Mouse (Mus musculus) intestine, embryonic 16.5 days (tissue): ENCODE data around the gene Dgcr2. TPM values are rescaled to one million over a fixed set of nuclear protein-coding genes. Genes with fewer than 3 reads are reported as not detected.

Source experiments
- ATAC-seq: fragments of 200-750 bp; cut with Nextera tagmentation; 2 replicates; pipeline ENCODE4 v1.8.0; 2017; ENCODE audit warnings: moderate TSS enrichment, moderate library complexity
- H3K27ac ChIP-seq: fragments of 300-500 bp; sonication (generic); 2 replicates; pipeline ENCODE4 v1.5.1; 2014; ENCODE audit warnings: mild to moderate bottlenecking, low read length
- H3K27me3 ChIP-seq: fragments of 300-500 bp; sonication (generic); replicated peaks from 2 replicates; pipeline ENCODE4 v1.6.1; 2014; ENCODE audit warnings: low read length, control low read depth, mixed read lengths; ENCODE audit not compliant: control insufficient read depth, insufficient read depth
- H3K36me3 ChIP-seq: fragments of 300-500 bp; sonication (generic); 2 replicates; pipeline ENCODE4 v1.6.1; 2014; ENCODE audit warnings: low read length, control low read depth; ENCODE audit not compliant: control insufficient read depth, insufficient read depth
- H3K4me1 ChIP-seq: fragments of 300-500 bp; sonication (generic); 2 replicates; pipeline ENCODE4 v1.6.1; 2014; ENCODE audit warnings: low read length, control low read depth, mixed read lengths; ENCODE audit not compliant: control insufficient read depth, insufficient read depth
- H3K4me2 ChIP-seq: fragments of 300-500 bp; sonication (generic); 2 replicates; pipeline ENCODE4 v1.6.1; 2014; ENCODE audit warnings: low read depth, low read length, control low read depth
- H3K4me3 ChIP-seq: fragments of 300-500 bp; sonication (generic); 2 replicates; pipeline ENCODE4 v1.5.1; 2014; ENCODE audit warnings: mild to moderate bottlenecking, low read length
- H3K9ac ChIP-seq: fragments of 300-500 bp; sonication (generic); 2 replicates; pipeline ENCODE4 v1.6.1; 2014; ENCODE audit warnings: low read depth, low read length
- H3K9me3 ChIP-seq: fragments of 300-500 bp; sonication (generic); 2 replicates; pipeline ENCODE4 v1.6.1; 2016; ENCODE audit warnings: low read length, control low read depth; ENCODE audit not compliant: control insufficient read depth
- WGBS: fragments of 180-500 bp; shearing (Covaris S2); extraction: QIAGEN DNeasy Blood & Tissue Kit; methylation state at CpG from one replicate; pipeline ENCODE4 v1.1.7; 2014; 5-methylcytosine and 5-hydroxymethylcytosine counted together
- polyA plus RNA-seq: library from polyadenylated mRNA; unstranded; fragments of >200 nt; fragmentation: Nextera tagmentation; extraction: Ambion mirVana; gene quantifications from 2 replicates; pipeline ENCODE4 v1.2.1, GENCODE M21; 2015

The Dgcr2 gene
- polyA plus RNA-seq, 1 experiment from 2014 or later = 65.4 TPM

GRCm38 (mm10) chr16:17931906-17932460 lies 33.6 kb upstream of the Dgcr2 start:
- Histone ChIP-seq H3K4me2 (no peak overlapping the region), H3K9me3 (no peaks in the 10 kb centered on the region), H3K4me1 (peaks cover 1% of the 10 kb centered on the region; the same call in 1 of the 2 replicates), H3K4me3 (no peak overlapping the region), H3K36me3 (no peaks in the 10 kb centered on the region), H3K9ac (no peak overlapping the region), H3K27ac (no peak overlapping the region), H3K27me3 (no peaks in the 10 kb centered on the region)
- 83% methylated on average over 5 of the region's 5 CpGs for WGBS
- no peak for ATAC-seq

GRCm38 (mm10) chr16:17929631-17930030 lies 31.3 kb upstream of the Dgcr2 start:
- Histone ChIP-seq H3K9ac (no peak overlapping the region), H3K4me1 (peaks cover 9% of the 10 kb centered on the region; the same call in 1 of the 2 replicates), H3K27me3 (no peaks in the 10 kb centered on the region), H3K4me3 (no peak overlapping the region), H3K27ac (no peak overlapping the region), H3K4me2 (no peak overlapping the region), H3K36me3 (no peaks in the 10 kb centered on the region), H3K9me3 (no peaks in the 10 kb centered on the region)
- WGBS = 63% methylated on average over 2 of the region's 2 CpGs
- ATAC-seq = no peak

GRCm38 (mm10) chr16:17929211-17929610 lies 30.8 kb upstream of the Dgcr2 start:
- no peaks in the 10 kb centered on the region for H3K9me3 ChIP-seq
- peak overlapping the region; percentile 99 for H3K27ac ChIP-seq
- H3K4me2 ChIP-seq = peak overlapping the region; percentile 95; the same call in 1 of the 2 replicates
- 11% methylated on average over 2 of the region's 2 CpGs for WGBS
- no peak for ATAC-seq
- H3K4me1 ChIP-seq = peaks cover 9% of the 10 kb centered on the region; the same call in 1 of the 2 replicates
- no peaks in the 10 kb centered on the region for H3K36me3 ChIP-seq
- H3K4me3 ChIP-seq = no peak overlapping the region
- no peaks in the 10 kb centered on the region for H3K27me3 ChIP-seq
- peak overlapping the region; percentile 91 for H3K9ac ChIP-seq

GRCm38 (mm10) chr16:17928627-17929104 lies 30.3 kb upstream of the Dgcr2 start:
- Histone ChIP-seq H3K9ac (peak overlapping the region; percentile 91), H3K4me2 (peak overlapping the region; percentile 95), H3K4me3 (peak overlapping the region; percentile 90), H3K27me3 (no peaks in the 10 kb centered on the region), H3K4me1 (peaks cover 9% of the 10 kb centered on the region; the same call in 1 of the 2 replicates), H3K9me3 (no peaks in the 10 kb centered on the region), H3K27ac (peak overlapping the region; percentile 99), H3K36me3 (no peaks in the 10 kb centered on the region)
- peak; percentile 81 for ATAC-seq
- under 1% methylated on average over 9 of the region's 9 CpGs for WGBS

- H3K9me3 ChIP-seq = no peaks in the 10 kb centered on the region
- peak within 1 kb of the TSS; percentile 90 for H3K4me3 ChIP-seq
- H3K4me2 ChIP-seq = peak within 1 kb of the TSS; percentile 95
- WGBS = under 1% methylated on average over 44 of the region's 47 CpGs
- peak; percentile 88 for ATAC-seq
- H3K36me3 ChIP-seq = no peaks in the 10 kb centered on the region
- no peaks in the 10 kb centered on the region for H3K27me3 ChIP-seq
- H3K9ac ChIP-seq = peak within 1 kb of the TSS; percentile 91
- H3K27ac ChIP-seq = peak within 1 kb of the TSS; percentile 99
- peaks cover 9% of the 10 kb centered on the region; the same call in 1 of the 2 replicates for H3K4me1 ChIP-seq
Measured at GRCm38 (mm10) chr16:17928087-17928580, 29.8 kb upstream of the Dgcr2 start, which contains the start of gene Slc25a1. Slc25a1 (minus strand) TSS chr16:17928219.

GRCm38 (mm10) chr16:17927351-17928082 lies 29.2 kb upstream of the Dgcr2 start:
- H3K27me3 ChIP-seq = no peaks in the 10 kb centered on the region
- ATAC-seq = peak; percentile 34
- WGBS = under 1% methylated on average over 72 of the region's 72 CpGs
- H3K4me3 ChIP-seq = peak overlapping the region; percentile 90
- peak overlapping the region; percentile 91 for H3K9ac ChIP-seq
- no peaks in the 10 kb centered on the region for H3K36me3 ChIP-seq
- peak overlapping the region; percentile 95 for H3K4me2 ChIP-seq
- no peaks in the 10 kb centered on the region for H3K9me3 ChIP-seq
- H3K4me1 ChIP-seq = peaks cover 14% of the 10 kb centered on the region
- H3K27ac ChIP-seq = peak overlapping the region; percentile 99

- ATAC-seq = peak; percentile 7; the same call in 1 of the 2 replicates
- peak overlapping the region; percentile 95 for H3K4me2 ChIP-seq
- no peaks in the 10 kb centered on the region for H3K36me3 ChIP-seq
- H3K9ac ChIP-seq = peak overlapping the region; percentile 87
- WGBS = 0% methylated on average over 14 of the region's 14 CpGs
- H3K27ac ChIP-seq = peak overlapping the region; percentile 80
- H3K4me1 ChIP-seq = peaks cover 27% of the 10 kb centered on the region
- peaks cover 10% of the 10 kb centered on the region; the same call in 1 of the 2 replicates for H3K27me3 ChIP-seq
- no peaks in the 10 kb centered on the region for H3K9me3 ChIP-seq
- H3K4me3 ChIP-seq = peak overlapping the region; percentile 88
Measured at GRCm38 (mm10) chr16:17922163-17922538, 23.8 kb upstream of the Dgcr2 start.

- Histone ChIP-seq H3K4me1 (peaks cover 21% of the 10 kb centered on the region), H3K4me2 (peak overlapping the region; percentile 95), H3K9ac (peak overlapping the region; percentile 87), H3K27ac (peak overlapping the region; percentile 92), H3K4me3 (peak overlapping the region; percentile 88), H3K27me3 (peaks cover 16% of the 10 kb centered on the region; the same call in 1 of the 2 replicates), H3K36me3 (no peaks in the 10 kb centered on the region), H3K9me3 (no peaks in the 10 kb centered on the region)
- WGBS = 2% methylated on average over 47 of the region's 47 CpGs
- peak; percentile 95 for ATAC-seq
Measured at GRCm38 (mm10) chr16:17921325-17922162, 23.2 kb upstream of the Dgcr2 start.
